Mouse (Mus musculus): ENCODE data around the gene Ppox. TPM values are rescaled to one million over a fixed set of nuclear protein-coding genes. Genes with fewer than 3 reads are reported as not detected.

Gene Ppox
- polyA plus RNA-seq, 1 experiment from 2014 or later: 59.8 TPM

GRCm38 (mm10) chr1:171282086-171282805 lies 1.3 kb upstream of the Ppox start:
- Histone ChIP-seq H3K36me3 (peaks cover 63% of the 10 kb centered on the region), H3K27ac (peak overlapping the region; percentile 83; the same call in 1 of the 2 replicates), H3K4me1 (peaks cover 39% of the 10 kb centered on the region)

DNA sequence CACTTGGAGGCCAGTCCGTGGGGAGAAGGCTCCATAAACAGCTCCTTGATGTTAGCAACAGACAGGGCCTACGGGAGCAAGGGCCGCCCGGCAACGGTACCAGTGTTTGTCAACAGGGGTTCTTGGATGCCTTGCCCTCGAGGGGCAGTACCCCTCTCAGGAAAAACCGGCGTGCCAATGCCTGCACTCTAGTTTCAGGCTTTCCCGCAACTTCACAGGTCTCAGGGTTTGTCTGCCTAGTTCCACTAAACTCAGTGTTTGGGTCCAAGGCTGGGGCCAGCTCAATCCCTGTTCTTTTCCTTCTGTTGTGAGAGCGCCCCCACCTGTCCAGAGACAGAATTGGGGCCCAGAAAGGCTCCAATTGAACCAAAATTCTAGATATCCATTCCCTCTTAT lies 540 bp upstream of the Ppox start:
- Histone ChIP-seq H3K4me1 (peaks cover 31% of the 10 kb centered on the region), H3K27ac (peak overlapping the region; percentile 83), H3K9me3 (no peaks in the 10 kb centered on the region), H3K36me3 (peaks cover 68% of the 10 kb centered on the region), H3K4me3 (peak overlapping the region; percentile 77), H3K27me3 (ENCODE audit: insufficient read depth, poor library complexity, severe bottlenecking) (no peaks in the 10 kb centered on the region)
- WGBS: under 1% methylated on average over 10 of the region's 10 CpGs
- DNase-seq (ENCODE audit: low spot score): no peak

More at GRCm38 (mm10) chr1:171282086-171282805, 1.3 kb upstream of the Ppox start:
- Histone ChIP-seq H3K9me3 (no peaks in the 10 kb centered on the region), H3K27me3 (ENCODE audit: insufficient read depth, poor library complexity, severe bottlenecking) (no peaks in the 10 kb centered on the region), H3K4me3 (peak overlapping the region; percentile 77)
- 72% methylated on average over 18 of the region's 18 CpGs for WGBS
- peak; percentile 72 for DNase-seq (ENCODE audit: low spot score)

- peaks cover 24% of the 10 kb centered on the region for H3K4me1 ChIP-seq
- H3K4me3 ChIP-seq: peak overlapping the region; percentile 77
- 1% methylated on average over 25 of the region's 25 CpGs for WGBS
- H3K36me3 ChIP-seq: peaks cover 68% of the 10 kb centered on the region
- no peaks in the 10 kb centered on the region for H3K27me3 ChIP-seq (ENCODE audit: insufficient read depth, poor library complexity, severe bottlenecking)
- peak; percentile 76 for DNase-seq (ENCODE audit: low spot score)
- H3K27ac ChIP-seq: peak overlapping the region; percentile 83
- H3K9me3 ChIP-seq: no peaks in the 10 kb centered on the region
Observed at GRCm38 (mm10) chr1:171280250-171280915, 603 bp downstream of the Ppox start.

- WGBS: 55% methylated on average over 5 of the region's 5 CpGs
- peaks cover 24% of the 10 kb centered on the region for H3K4me1 ChIP-seq
- no peaks in the 10 kb centered on the region for H3K9me3 ChIP-seq
- H3K27me3 ChIP-seq (ENCODE audit: insufficient read depth, poor library complexity, severe bottlenecking): no peaks in the 10 kb centered on the region
- H3K27ac ChIP-seq: peak overlapping the region; percentile 83
- DNase-seq (ENCODE audit: low spot score): peak; percentile 71
- peaks cover 68% of the 10 kb centered on the region for H3K36me3 ChIP-seq
- H3K4me3 ChIP-seq: peak overlapping the region; percentile 77
Observed at GRCm38 (mm10) chr1:171279721-171280120, 1.3 kb downstream of the Ppox start.

DNA sequence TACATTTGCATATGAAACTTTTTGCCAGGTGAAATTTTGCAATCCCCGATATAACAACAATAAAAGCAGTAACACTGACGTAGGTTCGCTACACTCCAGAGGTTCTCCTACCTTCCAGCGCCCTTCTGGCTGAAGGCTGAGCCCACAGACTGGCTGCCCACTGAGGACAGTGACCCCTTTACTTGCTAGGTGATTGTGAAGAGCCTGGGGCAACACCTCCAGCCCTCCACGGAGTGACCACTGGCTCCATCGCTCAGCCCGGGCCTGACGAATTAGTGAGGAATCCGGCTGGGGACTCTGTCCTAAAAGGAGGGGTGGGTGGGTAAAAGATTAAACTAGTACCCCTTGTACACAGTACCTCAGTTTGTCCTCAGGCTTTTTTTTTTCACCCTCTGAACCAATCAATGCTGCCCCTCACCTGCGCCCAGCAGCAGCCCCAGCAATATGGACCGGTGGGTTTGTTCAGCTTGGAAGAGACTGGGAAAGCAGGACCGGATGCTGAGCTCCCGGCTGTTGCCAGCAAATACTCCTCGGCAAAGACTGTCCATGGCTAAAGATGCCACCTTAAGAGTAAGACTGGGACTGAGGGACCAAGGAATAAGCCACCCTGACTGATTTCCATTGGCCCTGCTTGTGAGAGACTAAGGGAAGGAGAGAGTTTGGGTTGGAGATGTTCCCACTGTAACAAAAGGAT lies 1.8 kb downstream of the Ppox start:
- H3K27me3 ChIP-seq (ENCODE audit: insufficient read depth, poor library complexity, severe bottlenecking): no peaks in the 10 kb centered on the region
- H3K27ac ChIP-seq: peak overlapping the region; percentile 83; the same call in 1 of the 2 replicates
- no peaks in the 10 kb centered on the region for H3K9me3 ChIP-seq
- peaks cover 24% of the 10 kb centered on the region for H3K4me1 ChIP-seq
- peak; percentile 72 for DNase-seq (ENCODE audit: low spot score)
- H3K36me3 ChIP-seq: peaks cover 70% of the 10 kb centered on the region
- 86% methylated on average over 14 of the region's 14 CpGs for WGBS
- H3K4me3 ChIP-seq: peak overlapping the region; percentile 77

- Histone ChIP-seq H3K27ac (no peak overlapping the region), H3K36me3 (peaks cover 71% of the 10 kb centered on the region), H3K4me1 (peaks cover 24% of the 10 kb centered on the region), H3K27me3 (ENCODE audit: insufficient read depth, poor library complexity, severe bottlenecking) (no peaks in the 10 kb centered on the region), H3K9me3 (no peaks in the 10 kb centered on the region), H3K4me3 (no peak overlapping the region)
- 95% methylated on average over 8 of the region's 8 CpGs for WGBS
- peak; percentile 63 for DNase-seq (ENCODE audit: low spot score)
Observed at GRCm38 (mm10) chr1:171278436-171278835, 2.5 kb downstream of the Ppox start.

GRCm38 (mm10) chr1:171277736-171278135 lies 3.2 kb downstream of the Ppox start:
- DNase-seq (ENCODE audit: low spot score): peak; percentile 70
- Histone ChIP-seq H3K4me3 (no peak overlapping the region), H3K9me3 (no peaks in the 10 kb centered on the region), H3K27ac (no peak overlapping the region), H3K36me3 (peaks cover 71% of the 10 kb centered on the region), H3K27me3 (ENCODE audit: insufficient read depth, poor library complexity, severe bottlenecking) (no peaks in the 10 kb centered on the region), H3K4me1 (peaks cover 24% of the 10 kb centered on the region)
- WGBS: 84% methylated on average over 10 of the region's 10 CpGs

DNA sequence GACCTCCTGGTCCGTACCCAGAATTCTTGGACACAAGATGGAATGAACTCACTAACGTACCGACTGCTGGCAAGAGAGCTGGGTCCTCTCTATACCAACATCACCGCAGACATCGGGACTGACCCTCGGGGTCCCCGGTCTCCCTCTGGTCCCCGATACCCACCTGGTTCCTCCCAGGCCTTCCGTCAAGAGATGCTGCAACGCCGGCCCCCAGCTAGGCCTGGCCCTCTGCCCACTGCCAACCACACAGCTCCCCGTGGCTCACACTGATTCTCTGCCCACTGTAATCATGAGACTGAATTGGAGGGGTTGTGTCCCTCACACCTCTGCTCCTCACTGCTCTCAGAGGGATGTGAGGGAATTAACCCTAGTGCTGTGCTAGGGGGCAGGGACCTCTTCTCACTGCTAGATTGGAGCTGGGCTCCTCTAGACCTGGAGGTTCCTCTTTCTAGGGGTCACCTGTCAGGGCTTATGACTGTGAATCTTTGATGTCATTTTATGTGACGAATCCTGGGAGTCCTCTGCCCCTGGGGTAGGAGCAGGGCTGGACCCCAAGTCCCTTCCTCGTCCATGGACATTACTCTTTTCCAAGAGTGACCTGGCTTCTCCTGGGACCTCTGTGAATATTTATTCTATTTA lies 4.8 kb downstream of the Ppox start:
- Histone ChIP-seq H3K36me3 (peaks cover 74% of the 10 kb centered on the region), H3K27me3 (ENCODE audit: insufficient read depth, poor library complexity, severe bottlenecking) (no peaks in the 10 kb centered on the region), H3K27ac (no peak overlapping the region), H3K4me3 (no peak overlapping the region), H3K9me3 (no peaks in the 10 kb centered on the region), H3K4me1 (peaks cover 17% of the 10 kb centered on the region)
- 91% methylated on average over 14 of the region's 14 CpGs for WGBS
- DNase-seq (ENCODE audit: low spot score): no peak

- H3K9me3 ChIP-seq: no peaks in the 10 kb centered on the region
- H3K4me3 ChIP-seq: no peak overlapping the region
- no peak for DNase-seq (ENCODE audit: low spot score)
- no peaks in the 10 kb centered on the region for H3K27me3 ChIP-seq (ENCODE audit: insufficient read depth, poor library complexity, severe bottlenecking)
- H3K4me1 ChIP-seq: peaks cover 22% of the 10 kb centered on the region
- peaks cover 74% of the 10 kb centered on the region for H3K36me3 ChIP-seq
- 89% methylated on average over 11 of the region's 11 CpGs for WGBS
- no peak overlapping the region for H3K27ac ChIP-seq
Observed at GRCm38 (mm10) chr1:171275144-171275734, 5.7 kb downstream of the Ppox start.

DNA sequence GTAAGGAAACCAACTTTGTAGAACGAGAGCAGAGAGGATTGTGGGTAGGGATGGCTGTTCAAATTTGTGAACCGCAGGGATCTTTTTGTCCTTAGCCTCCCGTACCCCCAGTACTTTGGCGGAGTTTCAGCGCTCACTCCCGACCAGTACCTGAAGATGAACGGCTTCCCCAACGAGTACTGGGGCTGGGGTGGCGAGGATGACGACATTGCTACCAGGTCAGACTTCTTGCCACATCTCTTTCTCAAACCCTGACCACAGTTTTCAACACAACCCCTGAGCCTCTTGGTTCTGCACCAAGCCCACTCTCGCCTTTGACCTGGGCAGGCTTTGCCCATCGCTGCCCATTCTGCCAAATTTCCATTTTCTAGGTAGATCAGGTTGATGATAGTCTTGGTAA lies 6.8 kb downstream of the Ppox start:
- Histone ChIP-seq H3K4me3 (no peak overlapping the region), H3K4me1 (peaks cover 25% of the 10 kb centered on the region), H3K9me3 (no peaks in the 10 kb centered on the region), H3K36me3 (peaks cover 74% of the 10 kb centered on the region), H3K27me3 (ENCODE audit: insufficient read depth, poor library complexity, severe bottlenecking) (no peaks in the 10 kb centered on the region), H3K27ac (no peak overlapping the region)
- DNase-seq (ENCODE audit: low spot score): no peak
- WGBS: 91% methylated on average over 12 of the region's 12 CpGs

- 86% methylated on average over 3 of the region's 3 CpGs for WGBS
- H3K27me3 ChIP-seq (ENCODE audit: insufficient read depth, poor library complexity, severe bottlenecking): no peaks in the 10 kb centered on the region
- peaks cover 25% of the 10 kb centered on the region for H3K4me1 ChIP-seq
- DNase-seq (ENCODE audit: low spot score): no peak
- no peaks in the 10 kb centered on the region for H3K9me3 ChIP-seq
- 0 out of 2 replicates have a peak overlapping the region, but pooled peaks have one; percentile 0 for H3K4me3 ChIP-seq
- peaks cover 54% of the 10 kb centered on the region for H3K36me3 ChIP-seq
- peak overlapping the region; percentile 19; the same call in 1 of the 2 replicates for H3K27ac ChIP-seq
Observed at GRCm38 (mm10) chr1:171272086-171272485, 8.9 kb downstream of the Ppox start.

DNA sequence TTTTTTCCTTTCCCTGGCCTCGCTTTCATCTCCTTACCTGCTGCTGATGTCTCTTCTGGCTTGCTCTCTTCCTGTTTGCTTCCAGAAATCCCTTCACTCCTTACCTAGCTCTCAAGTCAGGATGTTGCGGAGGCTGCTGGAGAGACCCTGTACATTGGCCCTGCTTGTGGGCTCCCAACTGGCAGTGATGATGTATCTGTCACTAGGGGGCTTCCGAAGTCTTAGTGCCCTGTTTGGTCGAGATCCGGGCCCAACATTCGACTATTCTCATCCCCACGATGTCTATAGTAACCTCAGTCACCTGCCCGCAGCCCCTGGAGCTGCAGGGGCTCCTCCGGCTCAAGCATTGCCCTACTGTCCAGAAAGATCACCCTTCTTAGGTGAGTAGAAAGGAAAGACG lies 9.4 kb downstream of the Ppox start:
- 0 out of 2 replicates have a peak overlapping the region, but pooled peaks have one; percentile 0 for H3K4me3 ChIP-seq

More for the DNA sequence above, 9.4 kb downstream of the Ppox start:
- 64% methylated on average over 10 of the region's 10 CpGs for WGBS
- DNase-seq (ENCODE audit: low spot score): no peak
- H3K9me3 ChIP-seq: no peaks in the 10 kb centered on the region
- H3K27me3 ChIP-seq (ENCODE audit: insufficient read depth, poor library complexity, severe bottlenecking): no peaks in the 10 kb centered on the region
- peak overlapping the region; percentile 19; the same call in 1 of the 2 replicates for H3K27ac ChIP-seq
- H3K4me1 ChIP-seq: peaks cover 25% of the 10 kb centered on the region
- peaks cover 49% of the 10 kb centered on the region for H3K36me3 ChIP-seq

All from heart, embryonic 10.5 days (tissue).